Mouse (Mus musculus) embryonic facial prominence, embryonic 11.5 days (tissue): ENCODE data around the gene Ddr1. TPM values are rescaled to one million over a fixed set of nuclear protein-coding genes. Genes with fewer than 3 reads are reported as not detected.

ENCODE experiments used
- ATAC-seq: fragments of 200-750 bp; cut with Nextera tagmentation; replicated peaks from 2 replicates; pipeline ENCODE4 v1.8.0; 2017; ENCODE audit warnings: low read depth; ENCODE audit not compliant: insufficient number of reproducible peaks, low FRiP score, low TSS enrichment
- DNase-seq: peaks from one replicate; pipeline ENCODE4 v3.0.0-alpha.2; 2015; ENCODE audit warnings: low spot score
- H3K27ac ChIP-seq: fragments of 300-500 bp; sonication (generic); replicated peaks from 2 replicates; pipeline ENCODE4 v1.5.1; 2014; ENCODE audit warnings: mild to moderate bottlenecking, low read depth, low read length, control low read depth
- H3K27me3 ChIP-seq: fragments of 300-500 bp; sonication (generic); 2 replicates; pipeline ENCODE4 v1.6.1; 2014; ENCODE audit warnings: mild to moderate bottlenecking, low read length, moderate library complexity, mixed read lengths; ENCODE audit not compliant: control insufficient read depth, insufficient read depth
- H3K36me3 ChIP-seq: fragments of 300-500 bp; sonication (generic); replicated peaks from 2 replicates; pipeline ENCODE4 v1.6.1; 2014; ENCODE audit warnings: low read depth, mild to moderate bottlenecking, low read length, moderate library complexity, mixed read lengths; ENCODE audit not compliant: control insufficient read depth, insufficient read depth
- H3K4me1 ChIP-seq: fragments of 300-500 bp; sonication (generic); 2 replicates; pipeline ENCODE4 v1.6.1; 2014; ENCODE audit warnings: low read length, mixed read lengths; ENCODE audit not compliant: control insufficient read depth, insufficient read depth
- H3K4me2 ChIP-seq: fragments of 300-500 bp; sonication (generic); 2 replicates; pipeline ENCODE4 v1.6.1; 2014; ENCODE audit warnings: low read depth, mild to moderate bottlenecking, control low read depth, low read length, moderate library complexity
- H3K4me3 ChIP-seq: fragments of 300-500 bp; sonication (generic); 2 replicates; pipeline ENCODE4 v1.5.1; 2014; ENCODE audit warnings: low read depth, low read length, control low read depth
- H3K9ac ChIP-seq: fragments of 300-500 bp; sonication (generic); replicated peaks from 2 replicates; pipeline ENCODE4 v1.6.1; 2014; ENCODE audit warnings: mild to moderate bottlenecking, control low read depth, low read length
- H3K9me3 ChIP-seq: fragments of 300-500 bp; sonication (generic); replicated peaks from 2 replicates; pipeline ENCODE4 v1.6.1; 2016; ENCODE audit warnings: mild to moderate bottlenecking, low read length, inconsistent platforms, mixed read lengths; ENCODE audit not compliant: control insufficient read depth
- WGBS: fragments of 180-500 bp; shearing (Covaris S2); extraction: QIAGEN DNeasy Blood & Tissue Kit; methylation state at CpG from one replicate; pipeline ENCODE4 v1.1.7; 2014; 5-methylcytosine and 5-hydroxymethylcytosine counted together
- polyA plus RNA-seq: library from polyadenylated mRNA; unstranded; fragments of >200 nt; fragmentation: Nextera tagmentation; extraction: Ambion mirVana; gene quantifications from 2 replicates; pipeline ENCODE4 v1.2.1, GENCODE M21; 2014

Gene Ddr1
- polyA plus RNA-seq, 1 experiment from 2014 or later, result 20.4 TPM

DNA sequence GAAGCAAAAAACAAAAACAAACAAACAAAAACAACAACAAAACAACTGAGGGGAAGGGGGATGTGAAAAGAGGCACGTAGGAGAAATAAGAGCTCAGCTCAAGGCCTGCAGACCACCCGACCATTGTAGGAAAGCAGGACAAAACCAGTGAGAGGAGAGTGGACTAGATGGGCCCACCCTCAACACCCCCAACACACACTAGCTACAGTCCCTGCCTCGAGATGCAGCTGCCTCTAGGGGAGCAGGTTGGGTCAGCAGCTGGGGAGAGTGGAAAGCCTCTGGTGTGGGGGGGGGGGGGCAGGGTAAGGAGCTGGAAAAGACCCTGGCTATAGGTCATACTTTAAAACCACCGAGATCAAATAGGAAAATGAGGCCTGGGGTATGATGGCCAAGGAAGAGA, 1.8 kb downstream of the Ddr1 start:
- Histone ChIP-seq H3K4me2 (peak overlapping the region; percentile 94), H3K36me3 (no peaks in the 10 kb centered on the region), H3K27me3 (peaks cover 11% of the 10 kb centered on the region), H3K27ac (peak overlapping the region; percentile 76), H3K9me3 (no peaks in the 10 kb centered on the region), H3K4me3 (peak overlapping the region; percentile 61), H3K4me1 (no peaks in the 10 kb centered on the region; the same call in 1 of the 2 replicates), H3K9ac (peak overlapping the region; percentile 81)
- WGBS, result 13% methylated on average over 4 of the region's 4 CpGs
- ATAC-seq (no peak), DNase-seq (no peak)

GRCm38 (mm10) chr17:35701978-35702461, 2.4 kb downstream of the Ddr1 start:
- H3K9me3 ChIP-seq, result no peaks in the 10 kb centered on the region
- DNase-seq (peak; percentile 52), ATAC-seq (no peak)
- peaks cover 4% of the 10 kb centered on the region; the same call in 1 of the 2 replicates for H3K4me1 ChIP-seq
- H3K4me3 ChIP-seq, result peak overlapping the region; percentile 61
- H3K9ac ChIP-seq, result peak overlapping the region; percentile 81
- H3K36me3 ChIP-seq, result no peaks in the 10 kb centered on the region
- peak overlapping the region; percentile 76 for H3K27ac ChIP-seq
- H3K4me2 ChIP-seq, result peak overlapping the region; percentile 94
- WGBS, result 2% methylated on average over 16 of the region's 16 CpGs
- peaks cover 11% of the 10 kb centered on the region for H3K27me3 ChIP-seq

GRCm38 (mm10) chr17:35701203-35701977, 3.0 kb downstream of the Ddr1 start:
- 2% methylated on average over 16 of the region's 16 CpGs for WGBS
- no peaks in the 10 kb centered on the region for H3K36me3 ChIP-seq
- peak overlapping the region; percentile 61 for H3K4me3 ChIP-seq
- ATAC-seq, result no peak
- peaks cover 11% of the 10 kb centered on the region for H3K27me3 ChIP-seq
- H3K4me2 ChIP-seq, result peak overlapping the region; percentile 94
- H3K27ac ChIP-seq, result peak overlapping the region; percentile 74
- DNase-seq, result no peak
- H3K9ac ChIP-seq, result peak overlapping the region; percentile 81
- H3K4me1 ChIP-seq, result peaks cover 4% of the 10 kb centered on the region; the same call in 1 of the 2 replicates
- H3K9me3 ChIP-seq, result no peaks in the 10 kb centered on the region

DNA sequence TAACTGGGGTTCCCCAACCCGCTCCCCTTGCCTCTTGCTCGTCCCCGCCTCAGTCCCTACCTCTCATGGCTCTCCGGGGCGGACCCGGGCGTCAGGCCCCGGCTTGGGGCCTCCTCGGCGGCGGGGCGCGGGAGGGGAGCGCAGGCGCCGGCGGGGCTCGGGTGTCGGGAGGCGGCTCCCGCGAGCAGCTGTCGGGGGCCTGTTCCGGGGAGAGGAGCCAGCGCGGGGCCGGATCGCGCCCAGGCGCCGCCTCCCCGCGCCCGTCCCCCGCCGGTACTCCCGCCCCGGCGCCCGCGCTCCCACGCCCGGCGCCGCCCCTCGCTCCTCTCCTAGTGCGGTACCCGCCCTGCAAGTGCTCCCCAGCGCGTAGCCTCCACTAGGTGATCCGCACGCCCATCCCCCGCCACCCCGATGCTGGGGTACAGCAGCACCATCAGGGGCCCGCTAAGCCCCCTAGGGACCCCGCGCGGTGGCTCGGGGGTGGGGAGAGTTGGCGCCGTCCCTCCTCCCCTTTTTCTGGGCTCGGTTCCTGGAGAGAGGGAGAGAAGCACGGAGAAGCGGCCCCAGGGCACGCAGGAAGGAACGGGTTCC, 4.0 kb downstream of the Ddr1 start:
- Histone ChIP-seq H3K27ac (peak overlapping the region; percentile 74), H3K9me3 (no peaks in the 10 kb centered on the region), H3K9ac (peak overlapping the region; percentile 81), H3K27me3 (peaks cover 11% of the 10 kb centered on the region), H3K36me3 (no peaks in the 10 kb centered on the region), H3K4me2 (peak overlapping the region; percentile 94), H3K4me1 (peaks cover 4% of the 10 kb centered on the region; the same call in 1 of the 2 replicates), H3K4me3 (peak overlapping the region; percentile 61)
- peak; percentile 24; the same call in 1 of the 2 replicates for ATAC-seq
- peak; percentile 69 for DNase-seq
- under 1% methylated on average over 34 of the region's 66 CpGs for WGBS

DNA sequence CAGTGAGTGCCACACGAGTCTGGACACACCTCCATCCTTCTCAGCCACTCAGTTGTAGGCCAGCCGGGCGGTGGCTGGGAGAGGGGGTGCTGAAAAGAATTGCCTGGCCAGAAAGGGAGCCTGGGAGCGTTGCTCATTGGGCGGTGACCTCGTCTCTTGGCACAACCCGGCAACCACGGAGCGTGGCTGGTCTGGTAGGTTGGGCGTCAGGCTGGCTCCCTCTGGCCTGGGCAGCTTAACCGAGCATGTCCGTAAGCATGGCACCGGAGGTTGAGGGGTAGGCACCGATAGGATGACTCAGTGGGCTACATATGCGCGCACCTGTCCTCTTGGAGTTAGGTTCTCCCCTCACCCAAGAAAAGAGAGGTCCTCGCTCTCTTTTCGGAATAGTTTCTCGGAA, 4.5 kb downstream of the Ddr1 start:
- WGBS, result 5% methylated on average over 18 of the region's 19 CpGs
- DNase-seq (peak; percentile 34), ATAC-seq (no peak)
- H3K9ac ChIP-seq, result peak overlapping the region; percentile 81
- H3K4me1 ChIP-seq, result peaks cover 4% of the 10 kb centered on the region; the same call in 1 of the 2 replicates
- peak overlapping the region; percentile 74 for H3K27ac ChIP-seq
- H3K9me3 ChIP-seq, result no peaks in the 10 kb centered on the region
- H3K36me3 ChIP-seq, result no peaks in the 10 kb centered on the region
- peak overlapping the region; percentile 94 for H3K4me2 ChIP-seq
- peak overlapping the region; percentile 61 for H3K4me3 ChIP-seq
- H3K27me3 ChIP-seq, result peaks cover 11% of the 10 kb centered on the region

DNA sequence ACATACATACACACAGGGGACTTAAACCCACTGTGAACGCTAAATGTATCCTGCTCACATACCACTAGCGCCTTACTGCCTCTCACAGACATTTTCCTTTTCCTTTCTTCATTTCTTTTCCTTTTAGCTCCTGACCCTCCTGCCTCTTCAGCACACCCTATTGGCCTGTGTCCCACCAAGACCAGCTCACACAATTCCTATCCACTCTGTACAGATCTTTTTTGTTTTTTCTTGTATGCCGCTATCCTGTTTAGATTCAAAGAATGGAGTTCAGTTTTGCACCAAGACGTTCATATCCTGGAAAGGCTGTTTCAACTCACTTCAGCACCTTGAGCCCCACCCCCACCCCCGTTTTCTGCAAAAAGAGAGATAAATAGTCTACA, 5.9 kb downstream of the Ddr1 start:
- Histone ChIP-seq H3K27ac (peak overlapping the region; percentile 78; the same call in 1 of the 2 replicates), H3K4me1 (peaks cover 4% of the 10 kb centered on the region; the same call in 1 of the 2 replicates), H3K27me3 (peaks cover 8% of the 10 kb centered on the region)

DNA sequence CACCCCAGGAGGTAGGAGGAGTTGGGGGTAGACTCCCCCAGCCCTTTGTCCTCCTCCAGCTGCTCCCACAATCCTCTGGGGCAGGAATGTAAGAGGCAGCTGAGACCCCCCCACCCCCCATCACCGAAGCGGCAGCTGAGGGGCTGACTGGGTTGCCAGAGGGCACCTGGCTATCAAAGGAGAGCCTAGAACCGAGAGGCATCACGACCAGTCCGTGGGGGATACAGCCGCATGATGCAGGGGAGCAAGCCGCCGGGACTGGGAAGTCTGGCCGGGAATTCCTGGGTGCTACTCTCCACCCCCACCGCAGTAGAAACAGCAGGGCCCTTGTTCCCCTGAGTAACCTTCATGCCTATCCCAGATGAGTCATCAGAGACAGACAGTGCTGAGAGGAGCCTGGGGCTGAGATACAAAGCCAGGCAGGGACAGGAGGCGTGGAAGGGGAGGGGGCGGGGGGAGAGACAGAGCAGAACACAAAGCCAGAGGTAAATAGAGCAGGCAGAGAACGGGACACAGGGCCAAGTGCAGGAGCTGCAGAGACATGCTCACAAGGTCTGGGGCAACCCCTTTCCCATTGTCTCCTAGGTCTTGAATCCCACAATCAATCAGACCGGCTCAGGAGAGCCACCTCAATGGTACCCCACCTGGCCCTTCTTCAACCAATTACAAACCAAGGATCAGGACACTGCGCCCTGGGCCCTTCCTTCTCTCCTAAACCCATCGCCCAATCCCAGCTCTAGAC, 6.5 kb downstream of the Ddr1 start:
- WGBS, result 3% methylated on average over 16 of the region's 16 CpGs
- DNase-seq (peak; percentile 62), ATAC-seq (peak; percentile 62)
- H3K4me3 ChIP-seq, result peak overlapping the region; percentile 26
- peak overlapping the region; percentile 47 for H3K4me2 ChIP-seq
- peaks cover 4% of the 10 kb centered on the region; the same call in 1 of the 2 replicates for H3K4me1 ChIP-seq
- H3K27ac ChIP-seq, result peak overlapping the region; percentile 78
- H3K9ac ChIP-seq, result peak overlapping the region; percentile 61
- H3K27me3 ChIP-seq, result peaks cover 8% of the 10 kb centered on the region
- no peaks in the 10 kb centered on the region for H3K9me3 ChIP-seq
- no peaks in the 10 kb centered on the region; the same call in 1 of the 2 replicates for H3K36me3 ChIP-seq

More for the DNA sequence above, 5.9 kb downstream of the Ddr1 start:
- 35% methylated on average over 5 of the region's 5 CpGs for WGBS
- Histone ChIP-seq H3K9me3 (no peaks in the 10 kb centered on the region), H3K4me2 (peak overlapping the region; percentile 47), H3K4me3 (no peak overlapping the region; the same call in 1 of the 2 replicates), H3K9ac (peak overlapping the region; percentile 61), H3K36me3 (no peaks in the 10 kb centered on the region)
- no peak for ATAC-seq
- no peak for DNase-seq
